Mouse (Mus musculus) ES-E14 (cell line): ENCODE measurements around the gene Pik3r6.

ENCODE experiments used
- CHD2 ChIP-seq: IDR thresholded peaks from 2 replicates; pipeline ENCODE4 v1.6.1; 2014; ENCODE audit warnings: mild to moderate bottlenecking, low read depth, low read length, inconsistent platforms
- MAFK ChIP-seq: IDR thresholded peaks from 2 replicates; pipeline ENCODE4 v1.6.1; 2014; ENCODE audit warnings: mild to moderate bottlenecking, low read depth, low read length, inconsistent platforms; ENCODE audit not compliant: insufficient read depth
- ZC3H11A ChIP-seq: IDR thresholded peaks from 2 replicates; pipeline ENCODE4 v1.6.1; 2012; ENCODE audit warnings: low read depth, mild to moderate bottlenecking, inconsistent platforms, low read length, borderline replicate concordance
- ZNF384 ChIP-seq: IDR thresholded peaks from 2 replicates; pipeline ENCODE4 v1.6.1; 2012; ENCODE audit warnings: low read depth, low read length, inconsistent platforms

GRCm38 (mm10) chr11:68492592-68492991, 10.2 kb upstream of the Pik3r6 start:
- TF ChIP-seq ZNF384 = no peak
- no peak for TF ChIP-seq CHD2
- TF ChIP-seq MAFK = no peak
- TF ChIP-seq ZC3H11A = no peak
